Mouse (Mus musculus): ENCODE results near the gene Slc25a5. TPM values are rescaled to one million over a fixed set of nuclear protein-coding genes. Genes with fewer than 3 reads are reported as not detected.

Gene Slc25a5
- 560 and 599 TPM in 2 replicates for polyA plus RNA-seq (2014; fragmentation: Nextera tagmentation; extraction: Ambion mirVana)

GRCm38 (mm10) chrX:36795424-36796162 lies at the start of gene Slc25a5:
Gene Slc25a5 (plus strand): TSS chrX:36795651.
- WGBS, result 18% methylated on average over 41 of the region's 41 CpGs
- H3K27me3 ChIP-seq (ENCODE audit: control insufficient read depth, insufficient read depth, low read length), result no peaks in the 10 kb centered on the region
- no peaks in the 10 kb centered on the region for H3K36me3 ChIP-seq (ENCODE audit: control insufficient read depth, insufficient read depth, low read length)
- no peaks in the 10 kb centered on the region for H3K4me1 ChIP-seq (ENCODE audit: control insufficient read depth, insufficient read depth, low read length)
- H3K9ac ChIP-seq (replicated peaks; ENCODE audit: low read depth, low read length), result peak within 1 kb of the TSS; percentile 45
- H3K9me3 ChIP-seq (ENCODE audit: control insufficient read depth, low read depth, low read length), result no peaks in the 10 kb centered on the region
- H3K4me3 ChIP-seq (ENCODE audit: low read depth, low read length), result peak within 1 kb of the TSS; percentile 45
- peak; percentile 93 for ATAC-seq (ENCODE audit: insufficient number of reproducible peaks, insufficient read depth, low FRiP score, low read depth)
- peak within 1 kb of the TSS; percentile 45 for H3K4me2 ChIP-seq (replicated peaks; ENCODE audit: low read depth, low read length)
- H3K27ac ChIP-seq (ENCODE audit: low read length), result peak within 1 kb of the TSS; percentile 81

- Histone ChIP-seq H3K9me3 (ENCODE audit: control insufficient read depth, low read depth, low read length) (no peaks in the 10 kb centered on the region), H3K27ac (ENCODE audit: low read length) (no peak overlapping the region), H3K27me3 (ENCODE audit: control insufficient read depth, insufficient read depth, low read length) (no peaks in the 10 kb centered on the region), H3K9ac (replicated peaks; ENCODE audit: low read depth, low read length) (no peak overlapping the region), H3K4me3 (ENCODE audit: low read depth, low read length) (no peak overlapping the region), H3K36me3 (ENCODE audit: control insufficient read depth, insufficient read depth, low read length) (no peaks in the 10 kb centered on the region), H3K4me1 (ENCODE audit: control insufficient read depth, insufficient read depth, low read length) (no peaks in the 10 kb centered on the region), H3K4me2 (replicated peaks; ENCODE audit: low read depth, low read length) (no peak overlapping the region)
- 80% methylated on average over 8 of the region's 8 CpGs for WGBS
- no peak for ATAC-seq (ENCODE audit: insufficient number of reproducible peaks, insufficient read depth, low FRiP score, low read depth)
Measured at GRCm38 (mm10) chrX:36746789-36747188, 48.7 kb upstream of the Slc25a5 start.

GRCm38 (mm10) chrX:36748573-36748972 lies 46.9 kb upstream of the Slc25a5 start:
- Histone ChIP-seq H3K9ac (replicated peaks; ENCODE audit: low read depth, low read length) (no peak overlapping the region), H3K4me1 (ENCODE audit: control insufficient read depth, insufficient read depth, low read length) (no peaks in the 10 kb centered on the region), H3K9me3 (ENCODE audit: control insufficient read depth, low read depth, low read length) (no peaks in the 10 kb centered on the region), H3K36me3 (ENCODE audit: control insufficient read depth, insufficient read depth, low read length) (no peaks in the 10 kb centered on the region), H3K4me2 (replicated peaks; ENCODE audit: low read depth, low read length) (no peak overlapping the region), H3K27me3 (ENCODE audit: control insufficient read depth, insufficient read depth, low read length) (no peaks in the 10 kb centered on the region), H3K27ac (ENCODE audit: low read length) (no peak overlapping the region), H3K4me3 (ENCODE audit: low read depth, low read length) (no peak overlapping the region)
- no peak for ATAC-seq (ENCODE audit: insufficient number of reproducible peaks, insufficient read depth, low FRiP score, low read depth)
- 78% methylated on average over 3 of the region's 3 CpGs for WGBS

GRCm38 (mm10) chrX:36749281-36749785 lies 46.1 kb upstream of the Slc25a5 start:
- Histone ChIP-seq H3K4me2 (replicated peaks; ENCODE audit: low read depth, low read length) (no peak overlapping the region), H3K4me1 (ENCODE audit: control insufficient read depth, insufficient read depth, low read length) (no peaks in the 10 kb centered on the region), H3K27me3 (ENCODE audit: control insufficient read depth, insufficient read depth, low read length) (no peaks in the 10 kb centered on the region), H3K9ac (replicated peaks; ENCODE audit: low read depth, low read length) (no peak overlapping the region), H3K36me3 (ENCODE audit: control insufficient read depth, insufficient read depth, low read length) (no peaks in the 10 kb centered on the region), H3K9me3 (ENCODE audit: control insufficient read depth, low read depth, low read length) (no peaks in the 10 kb centered on the region), H3K4me3 (ENCODE audit: low read depth, low read length) (no peak overlapping the region), H3K27ac (ENCODE audit: low read length) (no peak overlapping the region)
- 60% methylated on average over 6 of the region's 6 CpGs for WGBS
- ATAC-seq (ENCODE audit: insufficient number of reproducible peaks, insufficient read depth, low FRiP score, low read depth), result no peak

GRCm38 (mm10) chrX:36750591-36750990 lies 44.9 kb upstream of the Slc25a5 start:
- no peaks in the 10 kb centered on the region for H3K27me3 ChIP-seq (ENCODE audit: control insufficient read depth, insufficient read depth, low read length)
- no peaks in the 10 kb centered on the region for H3K36me3 ChIP-seq (ENCODE audit: control insufficient read depth, insufficient read depth, low read length)
- 63% methylated on average over 1 of the region's 1 CpGs for WGBS
- H3K9me3 ChIP-seq (ENCODE audit: control insufficient read depth, low read depth, low read length), result no peaks in the 10 kb centered on the region
- H3K4me1 ChIP-seq (ENCODE audit: control insufficient read depth, insufficient read depth, low read length), result no peaks in the 10 kb centered on the region
- no peak overlapping the region for H3K27ac ChIP-seq (ENCODE audit: low read length)
- H3K4me3 ChIP-seq (ENCODE audit: low read depth, low read length), result no peak overlapping the region
- no peak for ATAC-seq (ENCODE audit: insufficient number of reproducible peaks, insufficient read depth, low FRiP score, low read depth)
- no peak overlapping the region for H3K9ac ChIP-seq (replicated peaks; ENCODE audit: low read depth, low read length)
- H3K4me2 ChIP-seq (replicated peaks; ENCODE audit: low read depth, low read length), result no peak overlapping the region

GRCm38 (mm10) chrX:36752586-36752985 lies 42.9 kb upstream of the Slc25a5 start:
- Histone ChIP-seq H3K4me3 (ENCODE audit: low read depth, low read length) (no peak overlapping the region), H3K36me3 (ENCODE audit: control insufficient read depth, insufficient read depth, low read length) (no peaks in the 10 kb centered on the region), H3K4me1 (ENCODE audit: control insufficient read depth, insufficient read depth, low read length) (no peaks in the 10 kb centered on the region), H3K9ac (replicated peaks; ENCODE audit: low read depth, low read length) (no peak overlapping the region), H3K27ac (ENCODE audit: low read length) (no peak overlapping the region), H3K4me2 (replicated peaks; ENCODE audit: low read depth, low read length) (no peak overlapping the region), H3K9me3 (ENCODE audit: control insufficient read depth, low read depth, low read length) (no peaks in the 10 kb centered on the region), H3K27me3 (ENCODE audit: control insufficient read depth, insufficient read depth, low read length) (no peaks in the 10 kb centered on the region)
- no peak for ATAC-seq (ENCODE audit: insufficient number of reproducible peaks, insufficient read depth, low FRiP score, low read depth)
- 87% methylated on average over 3 of the region's 3 CpGs for WGBS

GRCm38 (mm10) chrX:36757796-36758472 lies 37.5 kb upstream of the Slc25a5 start:
- Histone ChIP-seq H3K4me3 (ENCODE audit: low read depth, low read length) (no peak overlapping the region), H3K27ac (ENCODE audit: low read length) (no peak overlapping the region), H3K27me3 (ENCODE audit: control insufficient read depth, insufficient read depth, low read length) (no peaks in the 10 kb centered on the region), H3K36me3 (ENCODE audit: control insufficient read depth, insufficient read depth, low read length) (no peaks in the 10 kb centered on the region), H3K4me1 (ENCODE audit: control insufficient read depth, insufficient read depth, low read length) (no peaks in the 10 kb centered on the region), H3K9me3 (ENCODE audit: control insufficient read depth, low read depth, low read length) (no peaks in the 10 kb centered on the region), H3K4me2 (replicated peaks; ENCODE audit: low read depth, low read length) (no peak overlapping the region), H3K9ac (replicated peaks; ENCODE audit: low read depth, low read length) (no peak overlapping the region)
- 69% methylated on average over 7 of the region's 7 CpGs for WGBS
- no peak for ATAC-seq (ENCODE audit: insufficient number of reproducible peaks, insufficient read depth, low FRiP score, low read depth)

DNA sequence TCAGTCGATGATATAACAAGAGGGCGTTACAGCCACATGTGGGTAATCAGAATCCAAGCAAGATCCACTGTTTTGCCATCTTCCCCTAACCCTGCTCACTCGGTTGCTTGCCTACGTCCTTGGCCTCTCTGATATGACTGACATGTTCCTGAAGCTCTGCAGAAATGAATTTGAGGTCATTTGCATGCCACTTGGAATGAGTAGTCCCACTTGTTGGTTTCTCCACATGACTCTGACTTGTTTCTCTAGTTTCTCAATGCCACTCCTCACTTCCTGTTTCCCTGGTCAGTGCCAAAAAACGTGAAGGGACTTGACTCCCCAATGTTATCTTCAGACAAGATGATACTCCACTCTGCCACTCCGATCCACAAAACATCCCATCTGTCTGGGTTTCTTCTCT lies 36.9 kb upstream of the Slc25a5 start:
- Histone ChIP-seq H3K4me1 (ENCODE audit: control insufficient read depth, insufficient read depth, low read length) (no peaks in the 10 kb centered on the region), H3K9me3 (ENCODE audit: control insufficient read depth, low read depth, low read length) (no peaks in the 10 kb centered on the region), H3K4me3 (ENCODE audit: low read depth, low read length) (no peak overlapping the region), H3K4me2 (replicated peaks; ENCODE audit: low read depth, low read length) (no peak overlapping the region), H3K27me3 (ENCODE audit: control insufficient read depth, insufficient read depth, low read length) (no peaks in the 10 kb centered on the region), H3K36me3 (ENCODE audit: control insufficient read depth, insufficient read depth, low read length) (no peaks in the 10 kb centered on the region), H3K9ac (replicated peaks; ENCODE audit: low read depth, low read length) (no peak overlapping the region), H3K27ac (ENCODE audit: low read length) (no peak overlapping the region)
- 68% methylated on average over 6 of the region's 6 CpGs for WGBS
- ATAC-seq (ENCODE audit: insufficient number of reproducible peaks, insufficient read depth, low FRiP score, low read depth), result no peak

Measured in stomach, embryonic 14.5 days (tissue).